Mouse (Mus musculus): ENCODE measurements around the gene Rtp1. TPM values are rescaled to one million over a fixed set of nuclear protein-coding genes. Genes with fewer than 3 reads are reported as not detected.

The Rtp1 gene
- polyA plus RNA-seq (2014; fragmentation: Nextera tagmentation; extraction: Ambion mirVana) = 0.68 TPM in 1 of 2 replicates, not detected in the other

- H3K4me1 ChIP-seq (ENCODE audit: control insufficient read depth, insufficient read depth, low read length) = no peaks in the 10 kb centered on the region
- DNase-seq (ENCODE audit: low spot score) (no peak), ATAC-seq (replicated peaks; ENCODE audit: insufficient number of reproducible peaks, low FRiP score, low TSS enrichment, low read depth) (no peak)
- no peak within 1 kb of the TSS for H3K9ac ChIP-seq (replicated peaks; ENCODE audit: low read length)
- no peak within 1 kb of the TSS for H3K27ac ChIP-seq (replicated peaks; ENCODE audit: low read depth, low read length)
- no peak within 1 kb of the TSS for H3K4me2 ChIP-seq (ENCODE audit: low read depth, low read length)
- 87% methylated on average over 7 of the region's 7 CpGs for WGBS
- H3K27me3 ChIP-seq (ENCODE audit: control insufficient read depth, insufficient read depth, low read length) = no peaks in the 10 kb centered on the region
- H3K36me3 ChIP-seq (replicated peaks; ENCODE audit: control insufficient read depth, insufficient read depth, low read depth, low read length) = no peaks in the 10 kb centered on the region
- H3K9me3 ChIP-seq (replicated peaks; ENCODE audit: control insufficient read depth, low read length) = no peaks in the 10 kb centered on the region
- no peak within 1 kb of the TSS for H3K4me3 ChIP-seq (ENCODE audit: low read depth, low read length)
These were observed at the start of gene Rtp1 for GRCm38 (mm10) chr16:23428647-23429319. Gene Rtp1, plus strand, starts transcription at chr16:23429133.

- no peak for ATAC-seq (replicated peaks; ENCODE audit: insufficient number of reproducible peaks, low FRiP score, low TSS enrichment, low read depth)
- no peaks in the 10 kb centered on the region for H3K9me3 ChIP-seq (replicated peaks; ENCODE audit: control insufficient read depth, low read length)
- no peaks in the 10 kb centered on the region for H3K27me3 ChIP-seq (ENCODE audit: control insufficient read depth, insufficient read depth, low read length)
These were observed 49.2 kb upstream of the Rtp1 start for GRCm38 (mm10) chr16:23379536-23380230.

GRCm38 (mm10) chr16:23384304-23384703, 44.6 kb upstream of the Rtp1 start:
- Histone ChIP-seq H3K27ac (replicated peaks; ENCODE audit: low read depth, low read length) (no peak overlapping the region), H3K4me3 (ENCODE audit: low read depth, low read length) (no peak overlapping the region), H3K9ac (replicated peaks; ENCODE audit: low read length) (no peak overlapping the region), H3K9me3 (replicated peaks; ENCODE audit: control insufficient read depth, low read length) (no peaks in the 10 kb centered on the region), H3K36me3 (replicated peaks; ENCODE audit: control insufficient read depth, insufficient read depth, low read depth, low read length) (no peaks in the 10 kb centered on the region), H3K4me2 (ENCODE audit: low read depth, low read length) (no peak overlapping the region), H3K4me1 (ENCODE audit: control insufficient read depth, insufficient read depth, low read length) (no peaks in the 10 kb centered on the region), H3K27me3 (ENCODE audit: control insufficient read depth, insufficient read depth, low read length) (no peaks in the 10 kb centered on the region)
- ATAC-seq (replicated peaks; ENCODE audit: insufficient number of reproducible peaks, low FRiP score, low TSS enrichment, low read depth) (no peak), DNase-seq (ENCODE audit: low spot score) (no peak)

More at GRCm38 (mm10) chr16:23379536-23380230, 49.2 kb upstream of the Rtp1 start:
- no peak overlapping the region for H3K9ac ChIP-seq (replicated peaks; ENCODE audit: low read length)
- 83% methylated on average over 3 of the region's 3 CpGs for WGBS
- no peak overlapping the region for H3K4me3 ChIP-seq (ENCODE audit: low read depth, low read length)
- H3K36me3 ChIP-seq (replicated peaks; ENCODE audit: control insufficient read depth, insufficient read depth, low read depth, low read length) = no peaks in the 10 kb centered on the region
- H3K4me2 ChIP-seq (ENCODE audit: low read depth, low read length) = no peak overlapping the region
- no peak for DNase-seq (ENCODE audit: low spot score)
- H3K27ac ChIP-seq (replicated peaks; ENCODE audit: low read depth, low read length) = no peak overlapping the region
- H3K4me1 ChIP-seq (ENCODE audit: control insufficient read depth, insufficient read depth, low read length) = no peaks in the 10 kb centered on the region

- Histone ChIP-seq H3K36me3 (replicated peaks; ENCODE audit: control insufficient read depth, insufficient read depth, low read depth, low read length) (no peaks in the 10 kb centered on the region), H3K27ac (replicated peaks; ENCODE audit: low read depth, low read length) (no peak overlapping the region), H3K9me3 (replicated peaks; ENCODE audit: control insufficient read depth, low read length) (no peaks in the 10 kb centered on the region), H3K4me2 (ENCODE audit: low read depth, low read length) (no peak overlapping the region), H3K27me3 (ENCODE audit: control insufficient read depth, insufficient read depth, low read length) (no peaks in the 10 kb centered on the region), H3K4me1 (ENCODE audit: control insufficient read depth, insufficient read depth, low read length) (no peaks in the 10 kb centered on the region), H3K4me3 (ENCODE audit: low read depth, low read length) (no peak overlapping the region), H3K9ac (replicated peaks; ENCODE audit: low read length) (no peak overlapping the region)
- DNase-seq (ENCODE audit: low spot score) = no peak
- no peak for ATAC-seq (replicated peaks; ENCODE audit: insufficient number of reproducible peaks, low FRiP score, low TSS enrichment, low read depth)
- 88% methylated on average over 5 of the region's 5 CpGs for WGBS
These were observed 31.0 kb upstream of the Rtp1 start for GRCm38 (mm10) chr16:23397931-23398330.

DNA sequence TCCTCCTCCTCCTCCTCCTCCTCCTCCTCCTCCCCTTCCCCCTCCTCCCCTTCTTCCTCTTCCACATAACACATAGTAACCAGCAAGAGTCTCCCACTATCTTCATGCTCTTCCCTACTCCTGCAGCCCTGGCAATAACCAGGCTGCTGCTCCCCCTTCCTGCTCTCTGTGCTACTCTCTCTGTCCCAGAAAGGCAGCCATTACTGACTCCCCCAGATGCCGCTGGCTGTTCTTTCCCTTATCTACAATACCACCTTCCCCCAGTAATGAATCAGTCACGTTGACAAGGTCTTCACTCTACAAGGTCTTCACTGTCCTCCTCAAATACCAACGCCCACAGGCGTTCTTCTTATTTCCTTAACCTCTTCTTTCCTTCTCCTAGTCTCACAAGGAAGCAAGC, 27.5 kb upstream of the Rtp1 start:
- Histone ChIP-seq H3K4me3 (ENCODE audit: low read depth, low read length) (no peak overlapping the region), H3K27ac (replicated peaks; ENCODE audit: low read depth, low read length) (no peak overlapping the region), H3K4me1 (ENCODE audit: control insufficient read depth, insufficient read depth, low read length) (no peaks in the 10 kb centered on the region), H3K9me3 (replicated peaks; ENCODE audit: control insufficient read depth, low read length) (no peaks in the 10 kb centered on the region), H3K9ac (replicated peaks; ENCODE audit: low read length) (no peak overlapping the region), H3K36me3 (replicated peaks; ENCODE audit: control insufficient read depth, insufficient read depth, low read depth, low read length) (no peaks in the 10 kb centered on the region), H3K27me3 (ENCODE audit: control insufficient read depth, insufficient read depth, low read length) (no peaks in the 10 kb centered on the region), H3K4me2 (ENCODE audit: low read depth, low read length) (no peak overlapping the region)
- DNase-seq (ENCODE audit: low spot score) (no peak), ATAC-seq (replicated peaks; ENCODE audit: insufficient number of reproducible peaks, low FRiP score, low TSS enrichment, low read depth) (no peak)
- 47% methylated on average over 4 of the region's 4 CpGs for WGBS

DNA sequence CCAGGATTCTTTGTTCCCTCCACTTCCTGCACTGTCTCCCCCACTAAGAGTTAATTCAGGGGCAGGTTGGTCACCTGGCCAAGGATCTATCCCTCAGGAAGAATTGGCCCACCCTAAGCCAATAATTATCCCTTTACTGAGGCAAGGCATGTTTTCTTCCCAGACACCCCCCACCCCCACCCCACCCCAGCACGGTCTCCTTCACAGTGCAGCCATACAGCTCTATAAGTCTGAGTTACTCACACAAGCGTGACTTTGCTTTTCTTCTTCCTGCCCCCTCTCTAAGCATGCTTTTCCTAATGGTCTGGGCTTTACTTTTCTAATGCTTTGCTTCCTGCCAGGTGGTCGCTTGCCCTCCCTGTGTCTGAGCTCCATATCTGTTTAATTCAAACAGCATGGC, 27.0 kb upstream of the Rtp1 start:
- no peaks in the 10 kb centered on the region for H3K4me1 ChIP-seq (ENCODE audit: control insufficient read depth, insufficient read depth, low read length)
- DNase-seq (ENCODE audit: low spot score) (peak; percentile 54), ATAC-seq (replicated peaks; ENCODE audit: insufficient number of reproducible peaks, low FRiP score, low TSS enrichment, low read depth) (peak; percentile 57; the same call in 1 of the 2 replicates)
- H3K27ac ChIP-seq (replicated peaks; ENCODE audit: low read depth, low read length) = no peak overlapping the region
- 25% methylated on average over 3 of the region's 3 CpGs for WGBS
- no peak overlapping the region for H3K4me3 ChIP-seq (ENCODE audit: low read depth, low read length)
- no peak overlapping the region for H3K9ac ChIP-seq (replicated peaks; ENCODE audit: low read length)
- H3K4me2 ChIP-seq (ENCODE audit: low read depth, low read length) = no peak overlapping the region
- H3K36me3 ChIP-seq (replicated peaks; ENCODE audit: control insufficient read depth, insufficient read depth, low read depth, low read length) = no peaks in the 10 kb centered on the region
- no peaks in the 10 kb centered on the region for H3K27me3 ChIP-seq (ENCODE audit: control insufficient read depth, insufficient read depth, low read length)
- no peaks in the 10 kb centered on the region for H3K9me3 ChIP-seq (replicated peaks; ENCODE audit: control insufficient read depth, low read length)

GRCm38 (mm10) chr16:23403008-23403755, 25.8 kb upstream of the Rtp1 start:
- Histone ChIP-seq H3K9ac (replicated peaks; ENCODE audit: low read length) (no peak overlapping the region), H3K9me3 (replicated peaks; ENCODE audit: control insufficient read depth, low read length) (no peaks in the 10 kb centered on the region), H3K36me3 (replicated peaks; ENCODE audit: control insufficient read depth, insufficient read depth, low read depth, low read length) (no peaks in the 10 kb centered on the region), H3K27me3 (ENCODE audit: control insufficient read depth, insufficient read depth, low read length) (no peaks in the 10 kb centered on the region), H3K4me2 (ENCODE audit: low read depth, low read length) (no peak overlapping the region), H3K4me1 (ENCODE audit: control insufficient read depth, insufficient read depth, low read length) (no peaks in the 10 kb centered on the region), H3K27ac (replicated peaks; ENCODE audit: low read depth, low read length) (no peak overlapping the region), H3K4me3 (ENCODE audit: low read depth, low read length) (no peak overlapping the region)
- DNase-seq (ENCODE audit: low spot score) = peak; percentile 95
- 35% methylated on average over 8 of the region's 8 CpGs for WGBS
- ATAC-seq (replicated peaks; ENCODE audit: insufficient number of reproducible peaks, low FRiP score, low TSS enrichment, low read depth) = 0 out of 2 replicates have a peak, but pooled peaks have one; percentile 45

DNA sequence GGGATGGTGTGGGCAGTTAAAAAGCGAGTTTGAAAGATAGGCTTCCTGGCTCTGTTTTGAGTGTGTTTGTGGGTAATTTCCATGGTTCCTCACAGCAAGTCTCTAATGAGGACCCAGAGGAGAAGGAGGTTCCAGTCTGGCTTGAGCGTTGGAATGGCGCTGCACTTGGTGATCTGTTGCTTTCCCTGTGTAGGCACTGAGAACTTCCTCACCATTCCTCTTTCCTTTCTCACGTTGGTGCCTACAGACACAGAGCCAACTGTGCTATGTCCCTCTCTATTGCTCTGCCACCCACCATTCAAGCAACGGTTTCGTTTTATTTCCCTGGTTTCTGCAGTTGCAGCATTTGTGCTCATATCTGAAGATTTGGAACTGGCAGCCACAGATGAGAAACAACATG, 16.0 kb upstream of the Rtp1 start:
- DNase-seq (ENCODE audit: low spot score) = no peak
- H3K36me3 ChIP-seq (replicated peaks; ENCODE audit: control insufficient read depth, insufficient read depth, low read depth, low read length) = no peaks in the 10 kb centered on the region
- H3K4me2 ChIP-seq (ENCODE audit: low read depth, low read length) = no peak overlapping the region
- ATAC-seq (replicated peaks; ENCODE audit: insufficient number of reproducible peaks, low FRiP score, low TSS enrichment, low read depth) = no peak
- no peaks in the 10 kb centered on the region for H3K9me3 ChIP-seq (replicated peaks; ENCODE audit: control insufficient read depth, low read length)
- H3K4me3 ChIP-seq (ENCODE audit: low read depth, low read length) = no peak overlapping the region
- H3K9ac ChIP-seq (replicated peaks; ENCODE audit: low read length) = no peak overlapping the region
- H3K27ac ChIP-seq (replicated peaks; ENCODE audit: low read depth, low read length) = no peak overlapping the region
- WGBS = 87% methylated on average over 6 of the region's 6 CpGs
- H3K4me1 ChIP-seq (ENCODE audit: control insufficient read depth, insufficient read depth, low read length) = no peaks in the 10 kb centered on the region; the same call in 1 of the 2 replicates
- H3K27me3 ChIP-seq (ENCODE audit: control insufficient read depth, insufficient read depth, low read length) = no peaks in the 10 kb centered on the region

Data from embryonic facial prominence, embryonic 11.5 days (tissue).